In the genomic region with DNA sequence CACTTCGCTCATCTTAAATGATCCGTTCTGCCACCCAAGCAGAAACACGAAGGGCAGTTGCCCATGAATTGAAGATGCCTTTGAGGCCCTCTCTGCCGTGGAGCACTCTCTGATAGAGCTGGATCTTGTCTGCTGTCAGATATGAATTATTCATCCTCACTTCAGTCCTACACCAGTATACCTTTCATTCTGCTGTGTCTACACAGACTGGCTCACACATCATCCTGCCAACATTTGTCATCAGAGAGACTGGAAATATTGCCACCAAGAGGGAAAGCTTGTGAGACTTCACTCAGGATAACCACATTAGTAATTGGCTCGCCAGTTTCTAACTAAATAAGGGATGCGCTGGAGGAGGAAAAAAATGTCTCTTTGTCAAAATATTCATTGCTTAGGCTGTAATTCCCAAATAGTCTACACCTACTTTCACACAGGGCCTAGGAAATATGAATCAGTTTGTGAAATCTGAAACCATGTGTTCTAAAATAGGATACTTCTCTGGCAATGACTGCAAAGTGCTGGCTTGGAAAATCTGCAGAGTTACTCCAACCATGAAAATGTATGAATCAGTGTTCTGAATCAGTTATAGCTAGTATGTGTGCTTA, we compare ENCODE assay signal across 19 mouse cellular contexts.
DNase-seq lines count a peak whose midpoint lies in the region; ATAC-seq lines count a peak whose summit lies in the region.
"Had no signal": no experiment of that assay in that cellular context is flagged by ENCODE, and none has a peak within 500 bp of the region (broad histone marks: within the 10 kb centered on the region; RNA-seq: fewer than 3 reads in every experiment).

No protein-coding gene starts in this region.

- H3K27ac ChIP-seq in embryonic facial prominence, embryonic 14.5 days (replicated peaks; ENCODE audit: low read depth, low read length) = no peak overlapping the region
- no peak overlapping the region for H3K27ac ChIP-seq in embryonic facial prominence, embryonic 10.5 days (replicated peaks)
- H3K27ac ChIP-seq in midbrain, embryonic 16.5 days (ENCODE audit: low read length) = no peak overlapping the region
- H3K27ac ChIP-seq: heart, embryonic 10.5 days; kidney, postnatal 0 days; limb, embryonic 13.5 days; liver, embryonic 14.5 days had no signal

- H3K4me3 ChIP-seq in embryonic facial prominence, embryonic 14.5 days (ENCODE audit: low read depth, low read length) = no peak overlapping the region
- H3K4me3 ChIP-seq in embryonic facial prominence, embryonic 10.5 days = no peak overlapping the region
- no peak overlapping the region for H3K4me3 ChIP-seq in midbrain, embryonic 16.5 days (ENCODE audit: low read depth, low read length)
- H3K4me3 ChIP-seq: heart, embryonic 10.5 days; limb, embryonic 13.5 days; myocyte had no signal

- H3K36me3 ChIP-seq in embryonic facial prominence, embryonic 14.5 days (ENCODE audit: control insufficient read depth, insufficient read depth, low read length) = no peaks in the 10 kb centered on the region
- no peaks in the 10 kb centered on the region for H3K36me3 ChIP-seq in embryonic facial prominence, embryonic 10.5 days (replicated peaks)
- no peaks in the 10 kb centered on the region for H3K36me3 ChIP-seq in midbrain, embryonic 16.5 days (ENCODE audit: control insufficient read depth, insufficient read depth, low read length)
- H3K36me3 ChIP-seq: heart, embryonic 10.5 days; limb, embryonic 13.5 days had no signal

- ATAC-seq in embryonic facial prominence, embryonic 14.5 days (ENCODE audit: low read depth) = no peak
- peak; percentile 66 for ATAC-seq in midbrain, embryonic 16.5 days
- no peak for ATAC-seq in CD4-positive, CD25-positive, alpha-beta regulatory T cell, adult 4 months
- ATAC-seq: hindbrain, embryonic 16.5 days; intestine, postnatal 0 days had no signal

- no peaks in the 10 kb centered on the region for H3K9me3 ChIP-seq in embryonic facial prominence, embryonic 14.5 days (ENCODE audit: control insufficient read depth, low read length)
- H3K9me3 ChIP-seq in embryonic facial prominence, embryonic 10.5 days = no peaks in the 10 kb centered on the region
- H3K9me3 ChIP-seq in midbrain, embryonic 16.5 days (replicated peaks; ENCODE audit: control insufficient read depth, low read length, poor library complexity, severe bottlenecking) = no peaks in the 10 kb centered on the region
- H3K9me3 ChIP-seq: heart, embryonic 10.5 days; limb, embryonic 13.5 days had no signal

- peak; percentile 31 for DNase-seq in embryonic facial prominence, embryonic 14.5 days (ENCODE audit: low spot score)
- DNase-seq in embryonic facial prominence, embryonic 10.5 days (ENCODE audit: low spot score) = no peak
- peak; percentile 11 for DNase-seq in layer of hippocampus, adult 9-11 months
- DNase-seq in layer of hippocampus, adult 9-10 months (ENCODE audit: low spot score) = no peak
- peak; percentile 4 for DNase-seq in 3T3-L1 (ENCODE audit: low read depth, low spot score)
- no peak for DNase-seq in cerebellum, postnatal 36 days
- DNase-seq: adrenal gland, postnatal 10 days; cerebellum, adult 8-10 months; lung, postnatal 10 days had no signal

- H3K4me2 ChIP-seq in embryonic facial prominence, embryonic 14.5 days (ENCODE audit: low read depth, low read length) = no peak overlapping the region
- H3K4me2 ChIP-seq in midbrain, embryonic 16.5 days (ENCODE audit: low read length) = no peak overlapping the region
- H3K4me2 ChIP-seq: limb, embryonic 13.5 days had no signal

- no peaks in the 10 kb centered on the region for H3K27me3 ChIP-seq in embryonic facial prominence, embryonic 14.5 days (replicated peaks; ENCODE audit: control insufficient read depth, insufficient read depth, low read length)
- H3K27me3 ChIP-seq in embryonic facial prominence, embryonic 10.5 days (replicated peaks; ENCODE audit: low read depth, poor library complexity, severe bottlenecking) = no peaks in the 10 kb centered on the region
- no peaks in the 10 kb centered on the region for H3K27me3 ChIP-seq in midbrain, embryonic 16.5 days (ENCODE audit: control insufficient read depth, insufficient read depth, low read depth, low read length)
- H3K27me3 ChIP-seq: CH12.LX; limb, embryonic 13.5 days had no signal

- 69% methylated on average over 6 of the region's 6 CpGs for WGBS in embryonic facial prominence, embryonic 14.5 days
- 83% methylated on average over 6 of the region's 6 CpGs for WGBS in embryonic facial prominence, embryonic 10.5 days
- WGBS in midbrain, embryonic 16.5 days = 57% methylated on average over 6 of the region's 6 CpGs

- no peaks in the 10 kb centered on the region for H3K4me1 ChIP-seq in embryonic facial prominence, embryonic 14.5 days (ENCODE audit: control insufficient read depth, insufficient read depth, low read length)
- 0 out of 2 replicates have a peak, but pooled peaks cover 3% of the 10 kb centered on the region for H3K4me1 ChIP-seq in embryonic facial prominence, embryonic 10.5 days
- peaks cover 3% of the 10 kb centered on the region; the same call in 1 of the 2 replicates for H3K4me1 ChIP-seq in midbrain, embryonic 16.5 days (ENCODE audit: control insufficient read depth, insufficient read depth, low read length)
- H3K4me1 ChIP-seq: heart, embryonic 10.5 days; limb, embryonic 13.5 days had no signal

- no peak overlapping the region for H3K9ac ChIP-seq in embryonic facial prominence, embryonic 14.5 days (ENCODE audit: low read depth, low read length)
- H3K9ac ChIP-seq in midbrain, embryonic 16.5 days (ENCODE audit: low read depth, low read length) = no peak overlapping the region
- H3K9ac ChIP-seq: limb, embryonic 13.5 days; liver, embryonic 14.5 days had no signal

Comparison
In these comparisons a context has a peak if more than half of its experiments do, and no peak if none do; other contexts are left out.
1. DNase-seq: peak in embryonic facial prominence, embryonic 14.5 days (single experiment), layer of hippocampus, adult 9-11 months (single experiment) and 3T3-L1 (single experiment); none in embryonic facial prominence, embryonic 10.5 days (single experiment), layer of hippocampus, adult 9-10 months (single experiment) and cerebellum, postnatal 36 days (0 of 2).